Mouse (Mus musculus) midbrain, postnatal 0 days (tissue): ENCODE measurements around the gene Plcxd3. TPM values are rescaled to one million over a fixed set of nuclear protein-coding genes. Genes with fewer than 3 reads are reported as not detected.

Source experiments
- ATAC-seq: fragments of 200-750 bp; cut with Nextera tagmentation; 2 replicates; pipeline ENCODE4 v1.8.0; 2017; ENCODE audit warnings: moderate number of reproducible peaks, mild to moderate bottlenecking, moderate TSS enrichment, moderate library complexity; ENCODE audit not compliant: low FRiP score
- DNase-seq: peaks from one replicate; pipeline ENCODE4 v3.0.0-alpha.2; 2015; ENCODE audit warnings: low spot score
- H3K27ac ChIP-seq: fragments of 300-500 bp; sonication (generic); 2 replicates; pipeline ENCODE4 v1.5.1; 2014; ENCODE audit warnings: low read depth, mild to moderate bottlenecking, low read length, mixed read lengths
- H3K27me3 ChIP-seq: fragments of 300-500 bp; sonication (generic); 2 replicates; pipeline ENCODE4 v1.6.1; 2014; ENCODE audit warnings: low read length, control low read depth, mixed read lengths; ENCODE audit not compliant: insufficient read depth
- H3K36me3 ChIP-seq: fragments of 300-500 bp; sonication (generic); 2 replicates; pipeline ENCODE4 v1.6.1; 2014; ENCODE audit warnings: low read length, control low read depth, mixed read lengths; ENCODE audit not compliant: insufficient read depth
- H3K4me1 ChIP-seq: fragments of 300-500 bp; sonication (generic); 2 replicates; pipeline ENCODE4 v1.6.1; 2014; ENCODE audit warnings: mild to moderate bottlenecking, control low read depth, antibody characterized with exemption, low read length, mixed read lengths; ENCODE audit not compliant: insufficient read depth
- H3K4me2 ChIP-seq: fragments of 300-500 bp; sonication (generic); 2 replicates; pipeline ENCODE4 v1.6.1; 2014; ENCODE audit warnings: low read depth, mild to moderate bottlenecking, low read length, mixed read lengths; ENCODE audit not compliant: poor library complexity, severe bottlenecking
- H3K4me3 ChIP-seq: fragments of 300-500 bp; sonication (generic); 2 replicates; pipeline ENCODE4 v1.5.1; 2014; ENCODE audit warnings: low read depth, mild to moderate bottlenecking, low read length, moderate library complexity
- H3K9ac ChIP-seq: fragments of 300-500 bp; sonication (generic); replicated peaks from 2 replicates; pipeline ENCODE4 v1.6.1; 2014; ENCODE audit warnings: mild to moderate bottlenecking, low read length, moderate library complexity, mixed read lengths; ENCODE audit not compliant: poor library complexity, severe bottlenecking
- H3K9me3 ChIP-seq: fragments of 300-500 bp; sonication (generic); 2 replicates; pipeline ENCODE4 v1.6.1; 2016; ENCODE audit warnings: low read length, control low read depth
- CTCF ChIP-seq: IDR thresholded peaks from 2 replicates; pipeline ENCODE4 v1.5.1; 2016; ENCODE audit warnings: antibody characterized with exemption, mild to moderate bottlenecking
- WGBS: fragments of 180-500 bp; shearing (Covaris S2); extraction: QIAGEN DNeasy Blood & Tissue Kit; methylation state at CpG from one replicate; pipeline ENCODE4 v1.1.7; 2014; 5-methylcytosine and 5-hydroxymethylcytosine counted together
- polyA plus RNA-seq: library from polyadenylated mRNA; unstranded; fragments of >200 nt; fragmentation: Nextera tagmentation; extraction: Ambion mirVana; gene quantifications from 2 replicates; pipeline ENCODE4 v1.2.1, GENCODE M21; 2015
- total RNA-seq: library from RNA; depleted of rRNA; stranded (reverse); fragments of >200 nt; gene quantifications from 2 replicates; pipeline ENCODE4 v1.2.3, GENCODE M21; 2014; rRNA removed

Plcxd3 gene
- total RNA-seq (64.6 and 82.5 TPM in 2 replicates), polyA plus RNA-seq (90.5 and 100 TPM in 2 replicates)

DNA sequence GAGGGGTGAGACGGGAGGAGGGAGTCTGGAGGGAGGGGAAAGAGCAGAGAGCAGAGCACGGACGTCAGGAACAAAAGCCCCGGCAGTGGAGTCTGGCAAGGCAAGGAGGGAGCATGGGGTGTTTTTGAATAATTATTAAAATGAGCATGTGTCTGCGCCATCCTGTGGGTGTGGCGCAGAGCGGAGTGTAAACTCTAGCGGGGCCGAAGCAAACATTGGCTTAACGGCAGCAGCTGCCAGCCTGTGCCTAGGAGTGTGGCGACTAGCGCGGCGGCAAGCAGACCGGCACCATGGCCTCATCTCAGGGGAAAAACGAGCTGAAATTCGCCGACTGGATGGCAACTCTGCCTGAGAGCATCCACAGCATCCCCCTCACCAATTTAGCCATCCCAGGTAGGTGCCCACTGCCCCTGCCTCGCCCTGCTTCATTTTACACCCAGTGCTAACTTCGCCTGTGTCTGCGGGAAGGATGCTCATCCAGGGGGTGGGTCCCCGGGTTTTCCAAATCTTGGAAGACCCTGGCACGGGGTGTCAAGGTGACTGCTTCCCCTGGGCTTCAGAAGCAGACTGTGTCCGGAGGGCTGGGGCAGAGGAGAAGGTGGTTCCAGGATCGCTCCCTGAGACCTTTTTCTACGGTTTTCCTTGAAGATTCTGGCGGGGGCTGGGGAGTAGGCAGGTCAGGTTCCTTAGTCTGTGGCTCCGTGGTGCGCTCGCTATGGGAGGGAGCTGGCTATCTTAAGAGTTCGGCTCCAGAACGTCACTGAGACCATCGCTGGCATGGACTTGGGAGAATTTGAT, at the start of gene Plcxd3:
Plcxd3 (plus strand) TSS at position 69 of the 798 bp plus-strand sequence.
- Histone ChIP-seq H3K9me3 (no peaks in the 10 kb centered on the region), H3K4me3 (peak within 1 kb of the TSS; percentile 62), H3K36me3 (no peaks in the 10 kb centered on the region), H3K27me3 (no peaks in the 10 kb centered on the region), H3K4me1 (peaks cover 3% of the 10 kb centered on the region; the same call in 1 of the 2 replicates), H3K4me2 (peak within 1 kb of the TSS; percentile 65), H3K9ac (peak within 1 kb of the TSS; percentile 70), H3K27ac (peak within 1 kb of the TSS; percentile 69)
- peak; percentile 85 for DNase-seq
- no peak for TF ChIP-seq CTCF
- WGBS, result under 1% methylated on average over 32 of the region's 33 CpGs
- peak; percentile 92 for ATAC-seq

- no peak for TF ChIP-seq CTCF
- Histone ChIP-seq H3K9me3 (no peaks in the 10 kb centered on the region), H3K27me3 (no peaks in the 10 kb centered on the region), H3K4me3 (no peak overlapping the region), H3K4me1 (no peaks in the 10 kb centered on the region), H3K36me3 (no peaks in the 10 kb centered on the region), H3K9ac (no peak overlapping the region), H3K4me2 (no peak overlapping the region), H3K27ac (no peak overlapping the region)
- DNase-seq (no peak), ATAC-seq (no peak)
- WGBS, result 78% methylated on average over 4 of the region's 4 CpGs
Measured at GRCm38 (mm10) chr15:4331867-4332266, 43.4 kb upstream of the Plcxd3 start.

DNA sequence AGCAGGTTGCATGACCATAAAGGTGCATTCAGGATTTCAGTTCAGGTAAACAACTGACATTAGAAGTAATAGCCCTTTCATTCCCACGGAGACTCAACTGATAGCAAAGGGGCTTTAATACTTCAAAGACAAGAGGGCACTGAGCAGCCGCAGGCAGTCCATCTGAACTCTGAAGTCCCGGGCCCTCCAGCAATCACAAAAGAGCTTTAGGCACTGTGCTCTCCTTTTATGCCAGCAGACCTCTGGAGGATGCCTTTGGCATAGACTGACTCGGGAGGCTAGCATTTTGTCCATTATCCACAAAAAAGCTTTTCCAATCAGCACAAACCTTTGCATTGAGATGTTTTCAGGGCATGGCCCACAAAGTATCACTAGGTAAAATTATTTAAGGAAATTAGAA, 33.7 kb upstream of the Plcxd3 start:
- no peak for ATAC-seq
- Histone ChIP-seq H3K27me3 (no peaks in the 10 kb centered on the region), H3K4me3 (no peak overlapping the region), H3K4me2 (no peak overlapping the region), H3K36me3 (no peaks in the 10 kb centered on the region), H3K4me1 (no peaks in the 10 kb centered on the region), H3K9ac (no peak overlapping the region), H3K9me3 (no peaks in the 10 kb centered on the region), H3K27ac (no peak overlapping the region)
- no peak for TF ChIP-seq CTCF
- WGBS, result 6% methylated on average over 4 of the region's 4 CpGs
- no peak for DNase-seq

DNA sequence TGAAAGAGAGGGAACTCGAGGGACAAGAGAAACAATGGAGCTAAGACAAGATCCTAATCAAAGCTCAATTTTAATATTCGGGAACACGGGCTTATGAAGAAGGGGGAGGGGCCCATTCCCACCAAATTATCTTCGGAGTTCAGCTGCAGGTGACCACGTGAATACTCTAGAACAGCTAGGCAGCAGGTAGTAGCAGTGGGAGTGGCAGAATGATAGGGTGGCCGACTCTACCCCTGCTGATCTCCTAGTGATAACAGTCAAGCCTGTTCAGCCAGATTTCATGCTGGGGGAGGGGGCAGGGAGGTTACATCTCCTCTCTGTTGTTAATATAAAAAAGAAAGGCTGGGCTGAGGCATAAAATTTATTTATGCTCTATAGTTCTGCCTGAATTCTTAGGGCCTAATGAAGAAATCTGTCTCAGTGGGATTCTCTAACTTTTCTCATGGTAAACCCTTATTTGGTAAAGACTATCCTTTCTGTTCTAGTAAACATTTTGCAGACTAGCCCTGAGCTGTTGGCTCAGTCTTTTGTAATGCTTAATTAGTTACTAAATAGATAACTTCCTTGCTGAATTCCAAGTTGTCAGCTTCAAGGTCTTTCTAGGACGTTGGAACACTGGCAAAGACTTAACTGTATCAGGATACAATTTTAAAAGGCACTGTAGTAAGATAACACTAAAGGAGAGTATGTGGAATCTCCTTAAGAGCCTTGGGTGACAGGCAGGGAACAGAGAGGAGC, 26.3 kb upstream of the Plcxd3 start:
- 28% methylated on average over 7 of the region's 7 CpGs for WGBS
- Histone ChIP-seq H3K4me3 (no peak overlapping the region), H3K9me3 (no peaks in the 10 kb centered on the region), H3K9ac (no peak overlapping the region), H3K4me2 (no peak overlapping the region), H3K4me1 (no peaks in the 10 kb centered on the region), H3K36me3 (no peaks in the 10 kb centered on the region), H3K27ac (no peak overlapping the region), H3K27me3 (no peaks in the 10 kb centered on the region)
- ATAC-seq (no peak), DNase-seq (no peak)
- TF ChIP-seq CTCF, result no peak

DNA sequence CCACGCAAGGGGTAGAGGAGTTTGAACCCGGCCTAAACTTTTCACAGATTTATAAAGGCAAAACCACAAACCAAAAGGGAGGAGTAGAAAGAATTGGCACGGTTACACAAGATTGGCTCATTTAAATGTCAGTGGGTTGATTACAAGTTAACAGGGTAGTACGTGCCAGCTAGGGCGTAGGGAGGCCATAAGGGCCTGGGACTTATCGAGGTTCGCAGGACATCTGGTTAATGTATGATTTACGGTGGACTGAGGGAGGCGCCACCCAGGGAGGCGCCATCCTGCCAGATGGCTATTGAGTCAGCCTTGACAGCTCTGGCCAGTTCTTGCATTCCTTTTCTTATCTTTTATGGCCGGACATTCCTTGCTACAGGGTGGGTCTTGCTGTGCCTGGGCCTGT, 18.9 kb upstream of the Plcxd3 start:
- H3K4me2 ChIP-seq, result no peak overlapping the region
- H3K27me3 ChIP-seq, result no peaks in the 10 kb centered on the region
- no peak for DNase-seq
- no peaks in the 10 kb centered on the region for H3K9me3 ChIP-seq
- H3K27ac ChIP-seq, result no peak overlapping the region
- H3K4me3 ChIP-seq, result no peak overlapping the region
- WGBS, result 94% methylated on average over 11 of the region's 11 CpGs
- no peak for ATAC-seq
- no peaks in the 10 kb centered on the region for H3K4me1 ChIP-seq
- no peak overlapping the region for H3K9ac ChIP-seq
- no peaks in the 10 kb centered on the region for H3K36me3 ChIP-seq
- TF ChIP-seq CTCF, result no peak

- no peak for DNase-seq
- Histone ChIP-seq H3K4me1 (no peaks in the 10 kb centered on the region), H3K9ac (no peak overlapping the region), H3K36me3 (no peaks in the 10 kb centered on the region), H3K27ac (no peak overlapping the region), H3K27me3 (no peaks in the 10 kb centered on the region), H3K4me2 (no peak overlapping the region), H3K9me3 (no peaks in the 10 kb centered on the region), H3K4me3 (no peak overlapping the region)
- ATAC-seq, result no peak
- WGBS, result 84% methylated on average over 4 of the region's 4 CpGs
- TF ChIP-seq CTCF, result no peak
Measured at GRCm38 (mm10) chr15:4357706-4358105, 17.6 kb upstream of the Plcxd3 start.
